Mouse (Mus musculus) G1E (cell line): ENCODE measurements at regions not wholly inside any gene's neighbourhood (a gene's known extent, or its start where the extent isn't known, plus 50 kb on each side); places are given as distances from the start of the nearest gene placed in this dataset.

ENCODE experiments used
- ATAC-seq: 2 replicates; pipeline ENCODE4 v1.8.0; 2016; ENCODE audit warnings: mild to moderate bottlenecking; ENCODE audit not compliant: insufficient number of reproducible peaks, poor library complexity, low FRiP score, severe bottlenecking; ENCODE audit errors: extremely low read depth
- DNase-seq: peaks from one replicate; pipeline ENCODE4 v3.0.0; 2012; ENCODE audit warnings: low spot score
- H3K27me3 ChIP-seq: 2 replicates; pipeline ENCODE4 v1.6.1; 2012; ENCODE audit warnings: mild to moderate bottlenecking, low read length, inconsistent platforms; ENCODE audit not compliant: insufficient read depth
- H3K36me3 ChIP-seq: replicated peaks from 2 replicates; pipeline ENCODE3; 2012; ENCODE audit warnings: mild to moderate bottlenecking, inconsistent platforms
- H3K4me1 ChIP-seq: 2 replicates; pipeline ENCODE4 v1.6.1; 2012; ENCODE audit warnings: low read depth, low read length, inconsistent platforms, mixed read lengths; ENCODE audit not compliant: insufficient read depth
- H3K4me3 ChIP-seq: 2 replicates; pipeline ENCODE4 v1.5.1; 2012; ENCODE audit warnings: low read depth, mild to moderate bottlenecking, inconsistent platforms, low read length, moderate library complexity, mixed read lengths
- H3K9me3 ChIP-seq: replicated peaks from 2 replicates; pipeline ENCODE4 v1.6.1; 2012; ENCODE audit warnings: inconsistent platforms
- CTCF ChIP-seq: IDR thresholded peaks from 2 replicates; pipeline ENCODE4 v1.5.1; 2012; ENCODE audit warnings: low read depth, low read length, inconsistent platforms, mixed read lengths
- GATA1 ChIP-seq: IDR thresholded peaks from 2 replicates; pipeline ENCODE4 v1.6.1; 2012; ENCODE audit warnings: borderline replicate concordance, low read length, inconsistent platforms, mixed read lengths
- GATA2 ChIP-seq: IDR thresholded peaks from 2 replicates; pipeline ENCODE4 v1.6.1; 2012; ENCODE audit warnings: low read depth, low read length, inconsistent platforms, borderline replicate concordance
- POLR2AphosphoS5 ChIP-seq: IDR thresholded peaks from 2 replicates; pipeline ENCODE4 v1.6.1; 2012; ENCODE audit warnings: low read depth, low read length, inconsistent platforms; ENCODE audit not compliant: insufficient replicate concordance
- TAL1 ChIP-seq: conservative IDR thresholded peaks from 2 replicates; pipeline ENCODE4 v1.6.1; 2012; ENCODE audit warnings: low read depth, low read length, inconsistent platforms, mixed read lengths

DNA sequence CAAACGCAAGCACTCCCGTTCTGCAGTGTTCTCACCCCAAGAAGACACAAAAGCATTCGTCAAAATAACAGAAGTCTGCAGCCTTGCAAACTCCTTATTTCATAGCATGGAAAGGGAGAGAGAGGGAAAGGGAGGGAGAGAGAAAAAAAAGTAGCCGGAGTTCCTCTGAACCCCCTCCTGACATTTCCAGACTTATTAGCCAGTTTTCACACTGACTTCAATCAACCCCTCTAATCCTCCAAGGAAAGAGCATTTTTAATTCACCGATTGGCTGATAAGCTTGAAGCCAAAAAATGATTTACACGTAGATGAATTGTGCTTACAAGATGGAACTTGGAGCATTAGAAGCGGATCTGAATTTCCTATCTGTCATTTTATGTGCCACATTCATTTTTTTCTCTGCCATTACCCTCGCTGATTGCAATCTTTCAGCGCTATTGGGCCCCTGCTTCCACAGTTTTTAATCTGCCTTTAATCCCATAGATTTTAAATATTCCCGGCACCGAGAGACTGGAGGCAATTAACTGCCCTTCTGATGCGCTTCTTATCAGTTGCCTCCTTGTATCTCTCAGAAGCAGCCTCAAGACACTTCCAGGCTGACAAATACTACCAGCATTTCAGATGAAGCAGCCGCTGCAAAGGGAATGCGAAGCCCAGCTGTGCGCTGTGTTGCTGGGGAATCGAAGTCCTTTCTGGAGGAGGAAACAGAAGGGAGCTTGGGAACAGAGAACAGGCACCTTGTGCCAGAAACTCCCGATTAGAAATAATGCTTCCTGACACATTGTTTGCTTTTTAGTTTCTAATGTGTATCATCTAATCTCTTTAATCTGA is 447.7 kb upstream of the 4930412O13Rik start:
- Histone ChIP-seq H3K27me3 (0 out of 2 replicates have a peak, but pooled peaks cover 2% of the 10 kb centered on the region), H3K36me3 (no peaks in the 10 kb centered on the region), H3K9me3 (no peaks in the 10 kb centered on the region), H3K4me3 (no peak overlapping the region), H3K4me1 (no peaks in the 10 kb centered on the region)
- DNase-seq (no peak), ATAC-seq (no peak)
- no peak for TF ChIP-seq POLR2AphosphoS5
- no peak for TF ChIP-seq GATA2
- no peak for TF ChIP-seq GATA1
- TF ChIP-seq TAL1, result no peak

DNA sequence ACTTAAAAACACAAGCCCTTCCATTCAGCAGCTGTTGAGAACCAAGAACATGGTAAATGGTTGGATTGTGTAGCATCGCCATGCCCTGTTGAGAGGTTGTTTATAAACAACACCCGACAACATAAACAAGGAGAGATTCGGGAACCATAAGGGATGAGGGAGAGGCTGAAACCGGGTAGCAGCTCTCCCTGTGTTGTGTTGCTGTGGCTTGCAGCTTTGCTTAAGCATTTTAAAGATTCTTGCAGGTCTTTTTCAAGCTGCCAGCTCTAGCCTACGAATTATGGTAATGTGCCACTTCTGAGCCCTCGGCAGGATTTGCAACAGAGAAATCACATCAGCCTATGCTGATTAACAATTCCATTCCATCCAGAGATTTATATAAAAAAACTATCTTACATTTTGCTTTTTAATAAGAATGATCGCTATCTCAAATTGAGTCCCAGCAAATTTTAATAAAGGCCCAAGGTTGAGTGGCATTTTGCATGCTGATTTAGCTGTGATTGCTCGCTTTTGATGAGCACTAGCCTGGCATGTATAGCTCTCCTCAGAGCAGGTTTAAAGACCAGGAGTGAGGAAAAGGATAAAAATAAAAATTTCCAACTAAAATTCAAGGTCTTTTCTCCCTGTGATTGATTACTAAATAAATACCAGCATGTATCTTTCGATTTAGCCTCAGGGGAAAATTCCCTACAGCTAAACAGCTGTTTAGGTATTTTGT is 445.7 kb upstream of the 4930412O13Rik start:
- no peak for ATAC-seq
- TF ChIP-seq TAL1, result no peak
- no peak for TF ChIP-seq GATA1
- TF ChIP-seq GATA2, result no peak
- TF ChIP-seq POLR2AphosphoS5, result no peak
- no peak for TF ChIP-seq CTCF
- 0 out of 2 replicates have a peak, but pooled peaks cover 2% of the 10 kb centered on the region for H3K27me3 ChIP-seq

GRCm38 (mm10) chr2:9443103-9443502 is 437.9 kb upstream of the 4930412O13Rik start:
- H3K9me3 ChIP-seq, result no peaks in the 10 kb centered on the region
- no peaks in the 10 kb centered on the region for H3K4me1 ChIP-seq
- TF ChIP-seq GATA1, result no peak
- TF ChIP-seq GATA2, result no peak
- no peak for TF ChIP-seq CTCF
- TF ChIP-seq POLR2AphosphoS5, result no peak
- TF ChIP-seq TAL1, result no peak
- no peak overlapping the region for H3K4me3 ChIP-seq
- no peaks in the 10 kb centered on the region for H3K36me3 ChIP-seq
- no peaks in the 10 kb centered on the region for H3K27me3 ChIP-seq
- ATAC-seq (no peak), DNase-seq (no peak)

More for the DNA sequence above, 445.7 kb upstream of the 4930412O13Rik start:
- Histone ChIP-seq H3K36me3 (no peaks in the 10 kb centered on the region), H3K4me3 (no peak overlapping the region), H3K4me1 (no peaks in the 10 kb centered on the region), H3K9me3 (no peaks in the 10 kb centered on the region)
- no peak for DNase-seq

GRCm38 (mm10) chr2:9445826-9446225 is 435.2 kb upstream of the 4930412O13Rik start:
- no peak for DNase-seq
- TF ChIP-seq GATA1 (no peak), CTCF (no peak), POLR2AphosphoS5 (no peak), GATA2 (no peak), TAL1 (no peak)
- no peak for ATAC-seq

GRCm38 (mm10) chr2:9464413-9464812 is 416.6 kb upstream of the 4930412O13Rik start:
- no peak for TF ChIP-seq CTCF
- no peak for TF ChIP-seq TAL1
- no peak for TF ChIP-seq GATA1
- no peak for TF ChIP-seq GATA2
- TF ChIP-seq POLR2AphosphoS5, result no peak
- Histone ChIP-seq H3K9me3 (no peaks in the 10 kb centered on the region), H3K4me3 (no peak overlapping the region), H3K27me3 (no peaks in the 10 kb centered on the region), H3K4me1 (no peaks in the 10 kb centered on the region), H3K36me3 (no peaks in the 10 kb centered on the region)
- ATAC-seq, result no peak
- no peak for DNase-seq

More at GRCm38 (mm10) chr2:9445826-9446225, 435.2 kb upstream of the 4930412O13Rik start:
- no peaks in the 10 kb centered on the region for H3K4me1 ChIP-seq
- no peaks in the 10 kb centered on the region for H3K9me3 ChIP-seq
- no peaks in the 10 kb centered on the region for H3K27me3 ChIP-seq
- H3K36me3 ChIP-seq, result no peaks in the 10 kb centered on the region
- H3K4me3 ChIP-seq, result no peak overlapping the region

DNA sequence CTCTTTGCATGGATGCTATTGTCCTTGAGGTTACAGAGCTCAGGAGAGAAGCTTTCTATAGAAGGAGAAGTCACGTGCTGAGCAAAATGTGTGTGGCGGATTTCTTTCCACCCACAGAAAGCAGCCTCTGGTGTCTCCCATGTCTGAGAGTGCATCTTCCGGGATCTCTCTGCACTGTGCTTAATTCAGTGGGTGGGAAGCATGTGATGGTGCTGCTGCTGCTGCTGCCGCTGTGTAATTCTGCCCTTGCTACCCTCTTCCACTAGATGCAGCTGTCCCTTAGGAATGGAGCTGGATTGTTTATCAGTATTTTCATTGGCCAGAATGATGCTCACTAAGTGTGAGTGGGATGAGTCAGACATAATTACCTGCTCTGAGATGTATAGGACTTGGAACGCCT is 416.2 kb upstream of the 4930412O13Rik start:
- H3K9me3 ChIP-seq, result no peaks in the 10 kb centered on the region
- no peak overlapping the region for H3K4me3 ChIP-seq
- no peaks in the 10 kb centered on the region for H3K27me3 ChIP-seq
- DNase-seq, result no peak
- no peaks in the 10 kb centered on the region for H3K4me1 ChIP-seq
- TF ChIP-seq GATA1 (no peak), CTCF (no peak)
- no peaks in the 10 kb centered on the region for H3K36me3 ChIP-seq
- no peak for ATAC-seq
